ENCODE assay signal across 20 mouse cellular contexts in the genomic region with DNA sequence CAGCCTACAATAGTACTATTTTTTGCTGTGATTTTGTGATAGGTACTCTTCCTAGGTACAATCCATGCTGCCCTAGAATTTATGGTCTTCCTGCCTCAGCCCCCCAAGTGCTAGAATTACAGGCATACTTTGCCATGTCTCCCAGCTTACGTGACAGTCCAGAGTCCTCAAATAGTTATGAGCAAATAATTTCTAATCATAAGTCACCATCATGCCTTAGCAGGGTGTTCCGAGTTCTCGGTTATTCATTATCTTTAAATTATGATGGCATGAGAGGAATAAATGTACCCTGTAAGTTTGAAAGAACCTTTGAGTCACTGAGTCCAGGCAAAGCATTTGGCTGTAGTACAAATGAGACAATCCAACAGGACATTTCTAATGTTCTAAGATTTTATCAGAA. TPM values are rescaled to one million over a fixed set of nuclear protein-coding genes. Genes with fewer than 3 reads are reported as not detected.
DNase-seq lines count a peak whose midpoint lies in the region; ATAC-seq and TF ChIP-seq lines count a peak whose summit lies in the region.
"Had no signal": no experiment of that assay in that cellular context is flagged by ENCODE, and none has a peak within 500 bp of the region (broad histone marks: within the 10 kb centered on the region; RNA-seq: fewer than 3 reads in every experiment).

No protein-coding gene starts in this region.

- 63% methylated on average over 3 of the region's 3 CpGs for WGBS in intestine, embryonic 15.5 days
- WGBS in intestine, embryonic 16.5 days, result 61% methylated on average over 3 of the region's 3 CpGs
- WGBS in intestine, postnatal 0 days, result 32% methylated on average over 3 of the region's 3 CpGs

- no peaks in the 10 kb centered on the region for H3K36me3 ChIP-seq in intestine, embryonic 15.5 days
- no peaks in the 10 kb centered on the region for H3K36me3 ChIP-seq in intestine, embryonic 16.5 days (ENCODE audit: control insufficient read depth, insufficient read depth, low read length)
- H3K36me3 ChIP-seq in intestine, postnatal 0 days (ENCODE audit: control insufficient read depth, insufficient read depth), result no peaks in the 10 kb centered on the region
- H3K36me3 ChIP-seq: G1E had no signal

- no peak overlapping the region for H3K4me3 ChIP-seq in intestine, embryonic 15.5 days (replicated peaks)
- H3K4me3 ChIP-seq in intestine, embryonic 16.5 days (ENCODE audit: low read length), result no peak overlapping the region
- no peak overlapping the region for H3K4me3 ChIP-seq in intestine, postnatal 0 days (ENCODE audit: low read depth, low read length)

- H3K9ac ChIP-seq in intestine, embryonic 15.5 days, result no peak overlapping the region
- H3K9ac ChIP-seq in intestine, embryonic 16.5 days (ENCODE audit: low read depth, low read length), result no peak overlapping the region
- H3K9ac ChIP-seq in intestine, postnatal 0 days (ENCODE audit: low read depth, low read length), result no peak overlapping the region

- H3K27me3 ChIP-seq in intestine, embryonic 15.5 days (replicated peaks), result no peaks in the 10 kb centered on the region
- H3K27me3 ChIP-seq in intestine, embryonic 16.5 days (replicated peaks; ENCODE audit: control insufficient read depth, insufficient read depth, low read length), result no peaks in the 10 kb centered on the region
- no peaks in the 10 kb centered on the region for H3K27me3 ChIP-seq in intestine, postnatal 0 days (replicated peaks; ENCODE audit: control insufficient read depth, insufficient read depth, low read length)
- H3K27me3 ChIP-seq: CH12.LX, Patski had no signal

- TF ChIP-seq CTCF in intestine, postnatal 0 days (IDR thresholded peaks at IDR 0.05; ENCODE audit: low read depth), result no peak

- no peak for DNase-seq in lung, postnatal 36 days
- no peak for DNase-seq in thymus, postnatal 36 days
- no peak for DNase-seq in cerebellum, postnatal 14 days
- DNase-seq: adrenal gland, adult 2 months; adrenal gland, adult 8-10 months; adrenal gland, postnatal 10 days; adrenal gland, postnatal 14 days; adrenal gland, postnatal 25 days; adrenal gland, postnatal 36 days; cerebellum, adult 11 months; cerebellum, adult 11-12 months; cerebellum, adult 18-20 months had no signal

- H3K9me3 ChIP-seq in intestine, embryonic 15.5 days, result no peaks in the 10 kb centered on the region
- no peaks in the 10 kb centered on the region for H3K9me3 ChIP-seq in intestine, embryonic 16.5 days (ENCODE audit: control insufficient read depth, low read length)
- H3K9me3 ChIP-seq in intestine, postnatal 0 days (ENCODE audit: control insufficient read depth), result no peaks in the 10 kb centered on the region
- H3K9me3 ChIP-seq: G1E had no signal

- no peak overlapping the region for H3K4me2 ChIP-seq in intestine, embryonic 15.5 days (replicated peaks)
- H3K4me2 ChIP-seq in intestine, embryonic 16.5 days (ENCODE audit: low read depth, low read length), result no peak overlapping the region
- H3K4me2 ChIP-seq in intestine, postnatal 0 days (replicated peaks; ENCODE audit: low read depth), result no peak overlapping the region

- peaks cover 5% of the 10 kb centered on the region; the same call in 1 of the 2 replicates for H3K4me1 ChIP-seq in intestine, embryonic 15.5 days (replicated peaks)
- H3K4me1 ChIP-seq in intestine, embryonic 16.5 days (ENCODE audit: control insufficient read depth, insufficient read depth, low read length), result peaks cover 12% of the 10 kb centered on the region
- H3K4me1 ChIP-seq in intestine, postnatal 0 days (replicated peaks; ENCODE audit: control insufficient read depth, insufficient read depth, low read length), result 0 out of 2 replicates have a peak, but pooled peaks cover 6% of the 10 kb centered on the region

- H3K27ac ChIP-seq in intestine, embryonic 15.5 days, result no peak overlapping the region
- no peak overlapping the region; the same call in 1 of the 2 replicates for H3K27ac ChIP-seq in intestine, embryonic 16.5 days (ENCODE audit: low read length)
- no peak overlapping the region for H3K27ac ChIP-seq in intestine, postnatal 0 days (ENCODE audit: low read depth, low read length)

- ATAC-seq in intestine, embryonic 15.5 days, result peak; percentile 42; the same call in 1 of the 2 replicates
- ATAC-seq in intestine, embryonic 16.5 days, result peak; percentile 62
- peak; percentile 74 for ATAC-seq in intestine, postnatal 0 days
- ATAC-seq: activated CD4-positive, CD25-positive, alpha-beta regulatory T cell, adult 4 months; CD4-positive, CD25-positive, alpha-beta regulatory T cell, adult 4 months; Patski had no signal

RNA-seq across cellular contexts. Expression of gene Ppp1r12a, which starts 5.9 kb away (rescaled TPM):
- polyA plus RNA-seq in intestine, embryonic 15.5 days (2015; fragmentation: Nextera tagmentation; extraction: Ambion mirVana), result 98.1 and 105 TPM in 2 replicates
- 89.6 and 101 TPM in 2 replicates for polyA plus RNA-seq in intestine, embryonic 16.5 days (2015; fragmentation: Nextera tagmentation; extraction: Ambion mirVana)
- 84.1 and 102 TPM in 2 replicates for polyA plus RNA-seq in intestine, postnatal 0 days (2015; fragmentation: Nextera tagmentation; extraction: Ambion mirVana)
